Mouse (Mus musculus) thymus, adult 2 months (tissue): ENCODE data around the gene Ica1l. TPM values are rescaled to one million over a fixed set of nuclear protein-coding genes. Genes with fewer than 3 reads are reported as not detected.

ENCODE experiments used
- DNase-seq: peaks from one replicate; pipeline ENCODE4 v3.0.0; 2021
- H3K27ac ChIP-seq: fragments of 200-500 bp; 2 replicates; pipeline ENCODE4 v1.5.1; 2012; ENCODE audit warnings: low read length, control low read depth; ENCODE audit not compliant: control insufficient read depth, insufficient read depth
- H3K27me3 ChIP-seq: fragments of 200-500 bp; 2 replicates; pipeline ENCODE4 v1.6.1; 2012; ENCODE audit warnings: mild to moderate bottlenecking, low read length, moderate library complexity, mixed read lengths; ENCODE audit not compliant: control insufficient read depth, insufficient read depth
- H3K36me3 ChIP-seq: fragments of 200-500 bp; 2 replicates; pipeline ENCODE4 v1.6.1; 2012; ENCODE audit warnings: mild to moderate bottlenecking, low read length, moderate library complexity; ENCODE audit not compliant: control insufficient read depth, insufficient read depth
- H3K4me1 ChIP-seq: fragments of 200-500 bp; replicated peaks from 2 replicates; pipeline ENCODE4 v1.6.1; 2012; ENCODE audit warnings: low read length; ENCODE audit not compliant: control insufficient read depth, insufficient read depth
- H3K4me3 ChIP-seq: fragments of 200-500 bp; 2 replicates; pipeline ENCODE4 v1.5.1; 2012; ENCODE audit warnings: mild to moderate bottlenecking, low read length, control low read depth, moderate library complexity; ENCODE audit not compliant: control insufficient read depth, insufficient read depth
- CTCF ChIP-seq: fragments of 200-500 bp; IDR thresholded peaks from 2 replicates; pipeline ENCODE4 v1.5.1; 2012; ENCODE audit warnings: mild to moderate bottlenecking, control low read depth, low read length, moderate library complexity, borderline replicate concordance; ENCODE audit not compliant: control insufficient read depth, poor library complexity, insufficient read depth; ENCODE audit errors: extremely low read depth
- POLR2A ChIP-seq: fragments of 200-500 bp; IDR thresholded peaks from 2 replicates; pipeline ENCODE4 v1.6.1; 2012; ENCODE audit warnings: mild to moderate bottlenecking, low read length, control low read depth, moderate library complexity; ENCODE audit not compliant: control insufficient read depth, poor library complexity, insufficient read depth; ENCODE audit errors: extremely low read depth
- WGBS: fragments of 180-500 bp; shearing (Covaris S2); methylation state at CpG from one replicate; pipeline ENCODE4 v1.1.7; 2018; 5-methylcytosine and 5-hydroxymethylcytosine counted together
- polyA plus RNA-seq: library from polyadenylated mRNA; depleted of rRNA; stranded (reverse); fragments of >200 nt; gene quantifications from 2 replicates; pipeline ENCODE4 v1.2.3, GENCODE M21; 2012

The Ica1l gene
- polyA plus RNA-seq, 1 experiment = 0.44 TPM

DNA sequence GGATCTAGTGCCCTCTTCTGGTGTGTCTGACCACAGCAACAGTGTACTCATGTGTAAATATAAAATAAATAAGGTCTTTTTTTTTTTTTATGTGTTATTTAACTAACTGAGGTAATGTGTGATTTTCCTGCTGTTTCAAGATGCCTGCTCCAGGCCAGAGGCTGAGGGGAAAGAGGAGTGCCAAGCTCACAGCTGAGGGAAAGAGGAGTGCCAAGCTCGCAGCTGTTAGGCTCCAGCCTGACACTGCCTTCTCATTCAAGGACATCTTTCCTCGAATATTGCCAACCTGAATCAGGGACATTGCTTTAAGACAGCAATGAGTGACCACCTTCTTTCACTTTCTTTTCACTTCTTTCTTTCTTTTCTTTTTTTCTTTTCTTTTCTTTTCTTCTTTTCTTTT is 34.2 kb downstream of the Ica1l start:
- Histone ChIP-seq H3K4me3 (no peak overlapping the region), H3K36me3 (no peaks in the 10 kb centered on the region), H3K27me3 (no peaks in the 10 kb centered on the region), H3K27ac (no peak overlapping the region), H3K4me1 (no peaks in the 10 kb centered on the region)
- no peak for DNase-seq
- TF ChIP-seq POLR2A (no peak), CTCF (no peak)
- WGBS = 95% methylated on average over 2 of the region's 2 CpGs

DNA sequence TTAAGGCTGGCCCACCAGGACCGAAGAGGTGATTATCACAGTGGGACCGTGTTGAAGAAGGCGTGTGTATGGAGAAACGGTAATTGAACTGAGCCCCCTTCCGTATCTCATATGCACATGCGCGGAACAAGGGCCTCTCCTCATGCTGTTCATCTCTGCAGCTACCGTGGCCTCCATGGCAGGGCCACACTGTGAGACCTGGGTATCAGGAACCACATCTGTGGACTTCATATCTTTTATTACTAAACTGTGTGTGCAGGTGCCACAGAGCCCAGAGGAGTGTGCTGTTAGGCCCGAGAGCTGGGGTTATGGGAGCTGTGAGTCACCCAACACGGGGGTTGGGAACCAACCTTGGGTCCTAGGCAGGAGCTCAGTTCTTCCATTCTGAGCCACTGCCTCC is 35.6 kb downstream of the Ica1l start:
- Histone ChIP-seq H3K27ac (no peak overlapping the region), H3K27me3 (no peaks in the 10 kb centered on the region), H3K36me3 (no peaks in the 10 kb centered on the region), H3K4me3 (no peak overlapping the region), H3K4me1 (no peaks in the 10 kb centered on the region)
- no peak for DNase-seq
- TF ChIP-seq POLR2A (no peak), CTCF (no peak)
- 90% methylated on average over 10 of the region's 10 CpGs for WGBS

- no peak overlapping the region for H3K4me3 ChIP-seq
- H3K4me1 ChIP-seq = no peaks in the 10 kb centered on the region
- TF ChIP-seq CTCF (no peak), POLR2A (no peak)
- H3K36me3 ChIP-seq = no peaks in the 10 kb centered on the region
- H3K27ac ChIP-seq = no peak overlapping the region
- WGBS = 63% methylated on average over 2 of the region's 2 CpGs
- DNase-seq = no peak
- no peaks in the 10 kb centered on the region for H3K27me3 ChIP-seq
These were observed 42.7 kb downstream of the Ica1l start for GRCm38 (mm10) chr1:60000319-60000718.

- no peak for DNase-seq
- Histone ChIP-seq H3K27ac (no peak overlapping the region), H3K4me1 (no peaks in the 10 kb centered on the region), H3K4me3 (no peak overlapping the region), H3K27me3 (no peaks in the 10 kb centered on the region), H3K36me3 (no peaks in the 10 kb centered on the region)
- TF ChIP-seq CTCF = no peak
- no peak for TF ChIP-seq POLR2A
- WGBS = 45% methylated on average over 5 of the region's 5 CpGs
These were observed 45.6 kb downstream of the Ica1l start for GRCm38 (mm10) chr1:59997352-59997751.

DNA sequence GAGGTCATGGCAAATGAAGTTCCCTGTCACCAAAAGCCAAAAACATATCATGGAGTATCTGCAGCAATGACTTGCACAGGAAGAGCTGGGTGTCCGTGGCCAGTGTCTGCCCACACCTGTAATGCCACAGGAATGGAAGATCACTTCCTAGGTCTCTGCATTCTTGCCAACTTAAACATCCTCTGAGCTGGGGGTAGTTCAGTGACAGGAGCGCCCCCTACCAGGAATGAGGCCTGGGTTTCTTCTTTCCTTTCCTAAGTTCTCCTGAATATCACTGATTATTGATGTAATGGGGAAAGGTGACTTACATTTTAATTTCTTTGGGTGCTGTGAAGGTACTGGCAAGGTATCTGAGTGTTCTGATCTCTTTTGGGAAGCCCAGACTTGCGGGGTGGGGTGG is 47.3 kb downstream of the Ica1l start:
- TF ChIP-seq CTCF = no peak
- TF ChIP-seq POLR2A = no peak
- Histone ChIP-seq H3K27ac (no peak overlapping the region), H3K27me3 (no peaks in the 10 kb centered on the region), H3K4me1 (no peaks in the 10 kb centered on the region), H3K36me3 (no peaks in the 10 kb centered on the region), H3K4me3 (no peak overlapping the region)
- no peak for DNase-seq
- 64% methylated on average over 3 of the region's 3 CpGs for WGBS

DNA sequence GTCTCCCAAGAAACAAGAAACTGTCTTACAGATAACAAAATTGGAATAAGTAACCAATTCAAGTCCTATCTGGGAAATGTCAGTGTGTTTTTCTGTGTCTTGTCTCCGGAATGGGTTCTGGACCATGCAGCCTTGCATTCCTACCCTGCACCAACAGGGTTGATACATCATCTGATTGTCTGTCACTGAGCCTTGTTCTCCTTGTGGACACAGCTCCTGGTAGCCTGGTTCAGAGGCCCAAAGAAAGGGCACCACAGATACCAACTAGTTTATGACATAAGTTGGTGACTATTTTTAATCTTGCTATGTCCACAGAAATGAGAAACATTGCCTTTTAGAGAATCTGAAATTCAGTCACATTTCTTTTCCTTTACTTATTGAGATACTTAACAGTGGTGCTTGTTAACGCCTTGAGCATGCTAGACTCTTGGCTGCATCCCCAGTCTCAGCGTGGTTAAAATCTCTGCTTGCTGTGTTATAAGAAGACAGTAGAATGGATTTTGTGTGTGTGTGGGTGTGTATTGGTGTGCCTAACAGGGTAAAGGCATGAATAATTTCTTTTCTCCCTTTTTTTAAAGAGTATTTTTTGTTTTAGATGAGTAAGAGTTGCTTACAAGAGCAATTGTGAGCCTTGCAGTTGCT is 55.5 kb downstream of the Ica1l start:
- Histone ChIP-seq H3K27ac (no peak overlapping the region), H3K27me3 (no peaks in the 10 kb centered on the region), H3K4me3 (no peak overlapping the region), H3K4me1 (no peaks in the 10 kb centered on the region), H3K36me3 (no peaks in the 10 kb centered on the region)
- no peak for TF ChIP-seq POLR2A
- no peak for TF ChIP-seq CTCF
- DNase-seq = no peak
- 95% methylated on average over 3 of the region's 3 CpGs for WGBS

- no peak overlapping the region for H3K27ac ChIP-seq
- peaks cover 1% of the 10 kb centered on the region for H3K36me3 ChIP-seq
- DNase-seq = no peak
- no peaks in the 10 kb centered on the region for H3K27me3 ChIP-seq
- H3K4me3 ChIP-seq = no peak overlapping the region
- no peaks in the 10 kb centered on the region for H3K4me1 ChIP-seq
- TF ChIP-seq CTCF = no peak
- no peak for TF ChIP-seq POLR2A
These were observed 56.4 kb downstream of the Ica1l start for GRCm38 (mm10) chr1:59986626-59987025.
